Mouse (Mus musculus) CH12.LX (cell line): ENCODE measurements around the gene Il31. TPM values are rescaled to one million over a fixed set of nuclear protein-coding genes. Genes with fewer than 3 reads are reported as not detected.

Experiments used
- DNase-seq: peaks from one replicate; pipeline ENCODE4 v3.0.0-alpha.2; 2013; ENCODE audit errors: extremely low read depth
- H3K27ac ChIP-seq: 2 replicates; pipeline ENCODE4 v1.5.1; 2012; ENCODE audit warnings: low read depth, mild to moderate bottlenecking, control low read depth, moderate library complexity; ENCODE audit not compliant: insufficient read depth
- H3K27me3 ChIP-seq: replicated peaks from 2 replicates; pipeline ENCODE3; 2012; ENCODE audit warnings: inconsistent platforms
- H3K36me3 ChIP-seq, 2 experiments: replicated peaks in 1 of 2; 2 replicates each; pipeline versions ENCODE3 to v1.6.1; 2012; ENCODE audit warnings: inconsistent platforms in 1 of 2, low read length in 1 of 2, mild to moderate bottlenecking in 1 of 2, mixed read lengths in 1 of 2, moderate library complexity in 1 of 2; ENCODE audit not compliant: control insufficient read depth in 1 of 2, insufficient read depth in 1 of 2
- H3K4me1 ChIP-seq, 2 experiments: 2 replicates each; pipeline ENCODE4 v1.6.1; 2012; ENCODE audit warnings: inconsistent platforms in 1 of 2, moderate library complexity in 1 of 2; ENCODE audit not compliant: insufficient read depth in 2 of 2, control insufficient read depth in 1 of 2
- H3K4me2 ChIP-seq: 2 replicates; pipeline ENCODE4 v1.6.1; 2012; ENCODE audit warnings: low read depth, mild to moderate bottlenecking, control low read depth; ENCODE audit not compliant: poor library complexity, insufficient read depth, severe bottlenecking
- H3K4me3 ChIP-seq, 3 experiments: fragments of 150-350 bp in 1 of 3; sonication (generic) in 1 of 3; replicated peaks in 1 of 3; 2 replicates each; pipeline versions ENCODE3 to v1.5.1; 2011 to 2012; ENCODE audit warnings: low read depth in 2 of 3, low read length in 2 of 3, mild to moderate bottlenecking in 2 of 3, moderate library complexity in 2 of 3, control low read depth in 1 of 3, improper control_type of control experiment in 1 of 3, inconsistent platforms in 1 of 3, mixed read lengths in 1 of 3; ENCODE audit not compliant: poor library complexity in 1 of 3
- H3K79me2 ChIP-seq: replicated peaks from 2 replicates; pipeline ENCODE4 v1.6.1; 2012; ENCODE audit warnings: mild to moderate bottlenecking, moderate library complexity; ENCODE audit not compliant: control insufficient read depth, poor library complexity, insufficient read depth, severe bottlenecking; ENCODE audit errors: extremely low read depth
- H3K9ac ChIP-seq: 2 replicates; pipeline ENCODE4 v1.6.1; 2012; ENCODE audit warnings: low read depth, mild to moderate bottlenecking, control low read depth, moderate library complexity; ENCODE audit not compliant: insufficient read depth
- H3K9me3 ChIP-seq: replicated peaks from 2 replicates; pipeline ENCODE3; 2012; ENCODE audit warnings: low read length, inconsistent platforms, mixed read lengths
- BHLHE40 ChIP-seq: IDR thresholded peaks from 2 replicates; pipeline ENCODE4 v1.6.1; 2011; ENCODE audit warnings: mild to moderate bottlenecking, low read depth, low read length, improper control_type of control experiment
- CHD2 ChIP-seq: IDR thresholded peaks from 2 replicates; pipeline ENCODE4 v1.6.1; 2011; ENCODE audit warnings: low read length, improper control_type of control experiment
- CTCF ChIP-seq, 2 experiments: IDR thresholded peaks in 1 of 2; conservative IDR thresholded peaks in 1 of 2; 2 replicates each; pipeline ENCODE4 v1.5.1; 2011 to 2012; ENCODE audit warnings: low read depth in 2 of 2, low read length in 2 of 2, improper control_type of control experiment in 1 of 2, inconsistent platforms in 1 of 2, mild to moderate bottlenecking in 1 of 2, moderate library complexity in 1 of 2
- E2F4 ChIP-seq: IDR thresholded peaks from 2 replicates; pipeline ENCODE4 v1.6.1; 2011; ENCODE audit warnings: low read depth, low read length, improper control_type of control experiment; ENCODE audit not compliant: insufficient replicate concordance
- ELF1 ChIP-seq: IDR thresholded peaks from 2 replicates; pipeline ENCODE4 v1.6.1; 2014; ENCODE audit warnings: low read depth, mild to moderate bottlenecking, inconsistent platforms, low read length, improper control_type of control experiment
- EP300 ChIP-seq: IDR thresholded peaks from 2 replicates; pipeline ENCODE4 v1.6.1; 2011; ENCODE audit warnings: low read length, improper control_type of control experiment
- ETS1 ChIP-seq: conservative IDR thresholded peaks from 2 replicates; pipeline ENCODE4 v1.6.1; 2012; ENCODE audit warnings: low read depth, mild to moderate bottlenecking, inconsistent platforms, low read length, improper control_type of control experiment, moderate library complexity
- GABPA ChIP-seq: IDR thresholded peaks from 2 replicates; pipeline ENCODE4 v1.6.1; 2012; ENCODE audit warnings: low read depth, low read length, improper control_type of control experiment, inconsistent platforms; ENCODE audit not compliant: insufficient replicate concordance
- IRF4 ChIP-seq: IDR thresholded peaks from 2 replicates; pipeline ENCODE4 v1.6.1; 2014; ENCODE audit warnings: low read depth, mild to moderate bottlenecking, inconsistent platforms, low read length, improper control_type of control experiment
- JUN ChIP-seq: IDR thresholded peaks from 2 replicates; pipeline ENCODE4 v1.6.1; 2011; ENCODE audit warnings: low read depth, mild to moderate bottlenecking, low read length, improper control_type of control experiment, moderate library complexity; ENCODE audit not compliant: insufficient read depth
- KAT2A ChIP-seq: IDR thresholded peaks from 2 replicates; pipeline ENCODE4 v1.6.1; 2012; ENCODE audit warnings: low read length, improper control_type of control experiment, inconsistent platforms; ENCODE audit not compliant: insufficient replicate concordance
- MAFK ChIP-seq: IDR thresholded peaks from 2 replicates; pipeline ENCODE4 v1.6.1; 2011; ENCODE audit warnings: low read length, improper control_type of control experiment; ENCODE audit not compliant: insufficient replicate concordance
- MAZ ChIP-seq: IDR thresholded peaks from 2 replicates; pipeline ENCODE4 v1.6.1; 2012; ENCODE audit warnings: low read depth, mild to moderate bottlenecking, inconsistent platforms, low read length, improper control_type of control experiment, moderate library complexity
- MXI1 ChIP-seq: IDR thresholded peaks from 2 replicates; pipeline ENCODE4 v1.6.1; 2011; ENCODE audit warnings: mild to moderate bottlenecking, low read depth, low read length, improper control_type of control experiment
- MYC ChIP-seq: IDR thresholded peaks from 2 replicates; pipeline ENCODE4 v1.6.1; 2011; ENCODE audit warnings: low read depth, mild to moderate bottlenecking, improper control_type of control experiment, low read length
- PAX5 ChIP-seq: IDR thresholded peaks from 2 replicates; pipeline ENCODE4 v1.6.1; 2012; ENCODE audit warnings: low read length, inconsistent platforms, mixed read lengths
- POLR2A ChIP-seq: IDR thresholded peaks from 2 replicates; pipeline ENCODE4 v1.6.1; 2011; ENCODE audit warnings: low read depth, mild to moderate bottlenecking, improper control_type of control experiment, low read length
- POLR2AphosphoS2 ChIP-seq: IDR thresholded peaks from 2 replicates; pipeline ENCODE4 v1.6.1; 2011; ENCODE audit warnings: low read depth, low read length, improper control_type of control experiment
- RCOR1 ChIP-seq: conservative IDR thresholded peaks from 2 replicates; pipeline ENCODE4 v1.6.1; 2012; ENCODE audit warnings: low read depth, mild to moderate bottlenecking, inconsistent platforms, low read length, improper control_type of control experiment
- SIN3A ChIP-seq: IDR thresholded peaks from 2 replicates; pipeline ENCODE4 v1.6.1; 2012; ENCODE audit warnings: low read length, improper control_type of control experiment, inconsistent platforms
- SMC3 ChIP-seq: IDR thresholded peaks from 2 replicates; pipeline ENCODE4 v1.6.1; 2011; ENCODE audit warnings: low read depth, low read length, improper control_type of control experiment
- TBP ChIP-seq: conservative IDR thresholded peaks from 2 replicates; pipeline ENCODE4 v1.6.1; 2011; ENCODE audit warnings: low read depth, low read length, improper control_type of control experiment
- TCF12 ChIP-seq: IDR thresholded peaks from 2 replicates; pipeline ENCODE4 v1.6.1; 2014; ENCODE audit warnings: low read depth, mild to moderate bottlenecking, inconsistent platforms, low read length, improper control_type of control experiment
- USF1 ChIP-seq: IDR thresholded peaks from 2 replicates; pipeline ENCODE4 v1.6.1; 2014; ENCODE audit warnings: low read depth, mild to moderate bottlenecking, inconsistent platforms, low read length, improper control_type of control experiment
- USF2 ChIP-seq: conservative IDR thresholded peaks from 2 replicates; pipeline ENCODE4 v1.6.1; 2011; ENCODE audit warnings: low read depth, low read length, improper control_type of control experiment
- ZKSCAN1 ChIP-seq: IDR thresholded peaks from 2 replicates; pipeline ENCODE4 v1.6.1; 2012; ENCODE audit warnings: low read depth, inconsistent platforms, low read length, improper control_type of control experiment, borderline replicate concordance
- ZMIZ1 ChIP-seq: IDR thresholded peaks from 2 replicates; pipeline ENCODE4 v1.6.1; 2012; ENCODE audit warnings: low read depth, mild to moderate bottlenecking, inconsistent platforms, low read length, improper control_type of control experiment
- dilution Hi-C: fragments of 300-500 bp; cut with MboI; formaldehyde crosslinking; loops from 2 replicates; pipeline ENCODE4 v1.14.3; 2020; ENCODE audit warnings: low sequenced_read_pairs; ENCODE audit not compliant: extremely low pct_unique_long_range_greater_than_20kb, extremely low pct_ligation_motif_present
- in situ Hi-C: fragments of 300-500 bp; cut with MboI; formaldehyde crosslinking; loops from 3 replicates; pipeline ENCODE4 v1.14.3; 2019; ENCODE audit warnings: low sequenced_read_pairs, low pct_ligation_motif_present, low pct_unique_long_range_greater_than_20kb, mixed read lengths
- polyA plus RNA-seq: library from polyadenylated mRNA; unstranded; fragments of >175 nt; gene quantifications from 2 replicates; pipeline ENCODE4 v1.2.1, GENCODE M21; 2012; ENCODE audit warnings: low read depth; ENCODE audit not compliant: insufficient read length
- total RNA-seq, 2 experiments: library from RNA; depleted of rRNA; stranded (reverse); fragments of 300-350 nt in 1 of 2; fragments of >200 nt in 1 of 2; gene quantifications; 2 replicates each; pipeline ENCODE4 v1.2.3; 2012 to 2014

Gene Il31
- total and polyA plus RNA-seq, 3 experiments, result not detected

DNA sequence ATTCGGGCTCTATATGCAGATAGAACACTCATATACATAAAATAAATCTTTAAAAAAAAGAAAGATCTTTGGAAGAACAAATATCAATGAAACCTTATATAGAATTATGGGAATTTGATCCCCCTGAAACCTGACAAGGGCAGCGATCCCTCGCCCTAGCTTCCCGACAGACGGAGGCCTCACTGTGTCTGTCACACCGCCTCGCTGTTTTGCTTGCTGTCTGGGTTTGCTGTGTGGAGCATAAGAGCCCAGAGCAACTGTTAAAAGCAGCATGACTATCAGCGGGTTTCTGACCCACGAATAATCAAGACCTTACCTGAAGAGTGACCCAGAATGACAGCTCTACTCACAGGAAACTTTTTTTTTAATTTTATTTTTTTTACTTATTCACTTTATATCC, 31.4 kb upstream of the Il31 start:
- Histone ChIP-seq H3K9me3 (no peaks in the 10 kb centered on the region), H3K9ac (no peak overlapping the region), H3K79me2 (no peaks in the 10 kb centered on the region; the same call in none of the 2 replicates), H3K4me3 (no peak overlapping the region), H3K4me2 (no peak overlapping the region), H3K36me3 (peaks cover 16 to 63% of the 10 kb centered on the region in 2 experiments), H3K27ac (no peak overlapping the region), H3K27me3 (no peaks in the 10 kb centered on the region), H3K4me1 (peaks cover 3 to 33% of the 10 kb centered on the region in 2 experiments)
- TF ChIP-seq USF1, result no peak
- TF ChIP-seq ZKSCAN1, result no peak
- no peak for TF ChIP-seq TCF12
- no peak for TF ChIP-seq E2F4
- TF ChIP-seq CHD2, result no peak
- TF ChIP-seq MXI1, result no peak
- no peak for TF ChIP-seq EP300
- no peak for TF ChIP-seq RCOR1
- TF ChIP-seq ETS1, result no peak
- no peak for TF ChIP-seq TBP
- no peak for TF ChIP-seq POLR2AphosphoS2
- TF ChIP-seq SMC3, result no peak
- TF ChIP-seq SIN3A, result no peak
- no peak for TF ChIP-seq GABPA
- no peak for TF ChIP-seq BHLHE40
- TF ChIP-seq KAT2A, result no peak
- dilution Hi-C loops (no loop called here), in situ Hi-C loops (no loop called here)
- no peak for DNase-seq

DNA sequence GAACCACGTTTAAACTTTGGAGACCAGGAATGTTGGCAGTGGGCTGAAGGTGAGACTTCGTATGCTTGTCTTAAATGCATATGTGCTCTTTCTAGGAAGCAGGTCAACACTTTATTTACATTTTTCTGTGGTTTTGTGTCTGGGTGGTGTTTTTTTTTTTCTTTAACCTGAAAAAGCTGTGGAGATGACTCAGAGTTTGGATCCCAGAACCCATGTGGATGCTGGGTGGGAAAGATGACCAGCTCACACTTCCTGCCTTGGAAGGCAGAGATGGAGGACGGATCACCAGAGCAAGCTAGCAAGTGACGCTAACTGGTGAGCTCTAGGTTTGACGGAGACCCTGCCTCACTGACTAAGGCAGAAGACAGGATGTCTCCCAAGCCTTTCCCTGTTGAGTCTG, 25.6 kb upstream of the Il31 start:
- in situ Hi-C loops (loop anchor here (5.0 kb wide), 1 partner anchor 57 kb away; the partner anchor contains the start of gene Vps33a), dilution Hi-C loops (no loop called here)
- Histone ChIP-seq H3K4me2 (no peak overlapping the region), H3K36me3 (peaks cover 39 to 94% of the 10 kb centered on the region in 2 experiments), H3K4me3 (no peak overlapping the region), H3K4me1 (peaks cover 0 to 12% of the 10 kb centered on the region in 2 experiments; a peak in 2 of 4 replicates), H3K27ac (no peak overlapping the region), H3K79me2 (no peaks in the 10 kb centered on the region), H3K27me3 (no peaks in the 10 kb centered on the region), H3K9me3 (no peaks in the 10 kb centered on the region), H3K9ac (no peak overlapping the region)
- DNase-seq, result no peak
- TF ChIP-seq MYC (no peak), POLR2AphosphoS2 (no peak), ETS1 (no peak), MAFK (no peak), POLR2A (no peak), SMC3 (no peak), ZMIZ1 (no peak), SIN3A (no peak), JUN (no peak), CTCF (conservative IDR thresholded peaks at IDR 0.05 in 1 of 2, IDR thresholded peaks at IDR 0.05 in 1 of 2; ENCODE audit: low read depth in 2 of 2, low read length in 2 of 2) (no peak), IRF4 (no peak), MXI1 (no peak), USF2 (no peak), MAZ (no peak), PAX5 (no peak), CHD2 (no peak), ELF1 (no peak)
